Mouse (Mus musculus) olfactory bulb, adult 2 months (tissue): Measurements from ENCODE around the gene Pde4b. TPM values are rescaled to one million over a fixed set of nuclear protein-coding genes. Genes with fewer than 3 reads are reported as not detected.

ENCODE experiments used
- H3K27ac ChIP-seq: fragments of 200-500 bp; 2 replicates; pipeline ENCODE4 v1.5.1; 2012; ENCODE audit warnings: low read depth, low read length; ENCODE audit not compliant: insufficient read depth
- H3K4me1 ChIP-seq: fragments of 200-500 bp; 2 replicates; pipeline ENCODE4 v1.6.1; 2012; ENCODE audit warnings: low read length; ENCODE audit not compliant: control insufficient read depth, insufficient read depth
- H3K4me3 ChIP-seq: fragments of 200-500 bp; 2 replicates; pipeline ENCODE4 v1.5.1; 2012; ENCODE audit warnings: mild to moderate bottlenecking, low read depth, low read length, moderate library complexity; ENCODE audit not compliant: insufficient read depth
- CTCF ChIP-seq: fragments of 200-500 bp; IDR thresholded peaks from 2 replicates; pipeline ENCODE4 v1.5.1; 2012; ENCODE audit warnings: low read depth, mild to moderate bottlenecking, low read length, moderate library complexity; ENCODE audit not compliant: insufficient read depth
- POLR2A ChIP-seq: fragments of 200-500 bp; IDR thresholded peaks from 2 replicates; pipeline ENCODE4 v1.6.1; 2012; ENCODE audit warnings: mild to moderate bottlenecking, low read depth, low read length, moderate library complexity; ENCODE audit not compliant: insufficient read depth
- WGBS: fragments of 180-500 bp; shearing (Covaris S2); methylation state at CpG from one replicate; pipeline ENCODE4 v1.1.7; 2018; 5-methylcytosine and 5-hydroxymethylcytosine counted together
- polyA plus RNA-seq: library from polyadenylated mRNA; stranded (reverse); fragments of >200 nt; gene quantifications from 2 replicates; pipeline ENCODE4 v1.2.4, GENCODE M21; 2012; ENCODE audit warnings: low replicate concordance; ENCODE audit not compliant: missing spikeins, insufficient read depth, insufficient read length

The Pde4b gene
- polyA plus RNA-seq, 1 experiment = not detected

DNA sequence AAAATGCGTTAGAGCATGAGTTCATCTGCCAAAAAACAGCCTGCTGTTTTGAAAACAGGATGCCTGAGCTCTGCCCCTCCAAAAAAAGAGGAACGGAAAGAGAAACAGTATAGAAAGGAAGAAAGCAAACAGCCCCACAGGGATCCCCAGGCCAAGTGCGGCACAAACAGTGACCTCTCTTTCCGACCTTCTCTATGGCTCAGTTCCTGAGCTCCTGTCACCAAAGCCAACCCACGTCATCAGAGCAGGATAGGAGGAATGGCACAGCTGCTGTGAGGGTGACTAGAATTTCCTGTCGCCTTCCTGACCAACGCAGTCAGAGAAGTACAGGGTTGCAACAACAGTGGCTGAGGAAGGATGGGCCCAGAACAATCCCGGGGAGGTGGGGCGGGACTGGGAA, 486.9 kb downstream of the Pde4b start:
- peak overlapping the region; percentile 18; the same call in 1 of the 2 replicates for H3K27ac ChIP-seq
- H3K4me1 ChIP-seq = peaks cover 11% of the 10 kb centered on the region
- WGBS = 62% methylated on average over 9 of the region's 9 CpGs
- no peak overlapping the region for H3K4me3 ChIP-seq
- TF ChIP-seq CTCF = no peak
- TF ChIP-seq POLR2A = no peak

DNA sequence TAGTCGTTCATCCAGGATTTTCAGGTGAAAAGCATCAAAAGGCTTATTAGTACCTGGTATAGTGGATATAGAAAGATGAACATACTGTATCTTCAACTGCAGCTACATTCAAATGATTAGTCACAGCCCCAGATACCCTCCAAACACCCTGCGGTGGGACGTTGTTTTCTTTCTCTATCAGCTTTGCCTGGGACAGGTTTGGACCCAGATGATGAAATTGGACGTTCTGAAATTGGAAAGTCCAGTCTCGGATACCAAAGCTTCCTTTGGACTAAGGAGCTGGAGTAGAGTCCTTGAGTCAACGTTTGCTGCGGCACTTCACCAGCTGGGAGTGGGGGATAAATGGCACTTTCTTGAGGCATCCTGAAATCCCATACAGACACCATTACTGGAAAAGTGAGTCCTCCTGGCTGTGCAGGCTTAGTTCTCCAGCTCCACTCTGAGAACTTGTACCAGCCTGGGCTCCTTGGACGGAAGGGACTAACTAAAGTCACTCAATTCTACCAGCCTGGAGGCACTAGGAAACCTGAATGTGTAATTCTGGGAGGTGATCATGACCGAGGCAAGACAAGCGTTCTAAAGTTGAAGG, 487.4 kb downstream of the Pde4b start:
- Histone ChIP-seq H3K4me3 (no peak overlapping the region), H3K4me1 (peaks cover 11% of the 10 kb centered on the region), H3K27ac (no peak overlapping the region)
- WGBS = 85% methylated on average over 10 of the region's 10 CpGs
- TF ChIP-seq POLR2A = no peak
- TF ChIP-seq CTCF = no peak

DNA sequence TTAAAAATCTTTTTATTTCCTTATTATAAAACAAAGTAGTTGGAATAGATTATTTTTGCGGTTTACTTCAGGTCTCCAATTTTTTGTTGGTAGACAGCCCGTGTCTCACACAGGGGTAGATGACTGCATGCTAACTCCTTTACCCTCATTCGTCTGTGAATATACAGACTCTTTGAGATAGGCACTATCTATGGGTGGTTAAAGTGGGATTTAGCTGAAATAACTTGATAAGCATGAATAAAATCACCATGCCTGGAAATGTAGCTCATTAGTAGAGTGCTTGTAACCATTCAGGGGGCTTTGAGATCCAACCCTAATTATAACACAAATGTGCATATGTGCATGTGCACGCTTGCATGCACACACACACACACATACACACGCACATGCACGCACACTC, 488.8 kb downstream of the Pde4b start:
- 94% methylated on average over 6 of the region's 6 CpGs for WGBS
- no peak overlapping the region for H3K4me3 ChIP-seq
- no peak overlapping the region for H3K27ac ChIP-seq
- peaks cover 6% of the 10 kb centered on the region for H3K4me1 ChIP-seq
- TF ChIP-seq CTCF (no peak), POLR2A (no peak)

DNA sequence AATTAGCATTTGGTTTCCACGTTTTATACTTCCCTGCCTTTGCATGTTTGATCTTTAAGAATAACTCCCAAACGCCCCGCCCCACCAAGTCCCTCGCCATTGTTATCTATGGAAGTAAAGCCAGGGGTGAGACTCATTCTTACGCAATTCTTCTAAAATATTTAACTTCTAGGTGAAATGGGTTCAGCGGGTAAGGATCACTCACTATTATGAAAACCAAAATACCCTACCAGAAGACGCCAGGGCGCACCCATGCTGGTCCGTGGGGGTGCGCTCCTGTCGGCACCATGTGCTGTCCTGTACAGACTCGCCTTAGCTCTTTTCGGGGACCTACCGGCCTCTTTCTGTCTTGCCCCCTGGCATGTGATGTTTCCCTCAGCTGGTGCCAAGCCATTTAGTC, 490.3 kb downstream of the Pde4b start:
- Histone ChIP-seq H3K4me1 (peaks cover 6% of the 10 kb centered on the region), H3K4me3 (no peak overlapping the region), H3K27ac (no peak overlapping the region)
- 72% methylated on average over 14 of the region's 14 CpGs for WGBS
- no peak for TF ChIP-seq CTCF
- TF ChIP-seq POLR2A = no peak

DNA sequence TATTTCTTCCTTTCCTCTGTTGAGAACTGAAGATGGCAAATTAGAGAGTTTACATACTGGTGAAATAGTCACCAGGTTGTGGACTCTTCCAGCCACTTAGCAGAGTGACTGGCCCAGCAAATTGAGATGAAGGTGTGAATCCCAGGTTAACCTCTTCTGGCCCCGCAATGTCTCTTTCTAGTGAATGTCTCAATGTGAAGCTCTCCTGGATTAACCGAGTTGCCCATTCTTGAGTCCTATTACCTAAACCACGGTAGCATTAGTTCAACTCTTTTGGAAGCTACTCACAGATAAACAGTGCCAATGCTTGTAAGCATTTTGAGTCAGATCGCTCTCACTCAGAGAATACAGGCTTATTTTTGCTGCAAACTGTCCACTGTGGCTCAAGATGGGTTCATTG, 491.7 kb downstream of the Pde4b start:
- no peak for TF ChIP-seq POLR2A
- no peak for TF ChIP-seq CTCF
- Histone ChIP-seq H3K27ac (no peak overlapping the region), H3K4me1 (peaks cover 6% of the 10 kb centered on the region), H3K4me3 (no peak overlapping the region)
- WGBS = 79% methylated on average over 4 of the region's 4 CpGs

DNA sequence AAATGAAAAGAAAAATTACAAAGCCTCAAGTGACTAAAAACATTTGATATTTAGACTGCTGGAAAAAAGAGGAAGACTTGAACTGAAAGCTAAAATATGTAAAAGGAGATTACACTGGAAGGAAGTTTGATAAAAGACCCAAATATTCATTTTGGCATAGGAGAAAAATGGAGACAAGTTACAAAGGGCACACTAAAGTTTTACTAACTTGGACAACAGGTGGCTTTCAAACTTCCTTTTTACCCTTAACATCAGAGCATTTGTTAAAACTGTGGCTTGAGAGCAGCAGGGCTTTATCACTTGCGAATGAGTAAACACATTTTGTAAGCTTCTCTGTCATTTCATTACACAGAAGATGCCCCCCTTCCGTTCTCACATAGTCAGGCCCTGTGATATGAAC, 492.4 kb downstream of the Pde4b start:
- peaks cover 3% of the 10 kb centered on the region for H3K4me1 ChIP-seq
- 67% methylated on average over 2 of the region's 2 CpGs for WGBS
- no peak for TF ChIP-seq CTCF
- TF ChIP-seq POLR2A = no peak
- no peak overlapping the region for H3K27ac ChIP-seq
- H3K4me3 ChIP-seq = no peak overlapping the region

DNA sequence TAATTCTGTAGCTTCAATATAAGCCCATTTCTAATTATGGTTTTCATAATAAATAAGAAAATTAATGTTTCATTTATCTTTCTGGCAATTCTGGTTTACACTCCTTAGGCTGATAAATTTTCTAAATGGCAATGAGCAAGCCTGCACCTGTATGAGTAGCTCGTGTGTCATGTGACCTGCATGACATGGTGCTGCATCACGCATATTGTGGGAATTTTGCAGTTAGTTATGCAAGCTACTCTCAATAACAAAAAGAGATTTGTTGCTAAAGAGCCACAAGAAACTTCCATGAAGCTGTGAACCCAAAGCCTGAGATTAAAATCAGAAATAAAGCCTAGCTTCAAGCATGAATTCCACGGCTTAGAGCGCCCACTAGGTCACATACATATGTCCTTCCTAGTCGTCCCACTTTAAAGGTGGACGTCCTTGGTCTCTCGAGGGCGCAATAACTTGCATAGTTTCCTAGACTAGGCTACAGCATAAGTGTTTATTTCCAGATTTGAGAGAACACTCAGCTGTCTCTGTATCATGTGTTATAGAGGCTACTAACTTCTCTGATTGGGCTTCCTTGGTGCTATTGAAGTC, 494.9 kb downstream of the Pde4b start:
- no peaks in the 10 kb centered on the region for H3K4me1 ChIP-seq
- no peak for TF ChIP-seq POLR2A
- no peak for TF ChIP-seq CTCF
- no peak overlapping the region for H3K4me3 ChIP-seq
- no peak overlapping the region for H3K27ac ChIP-seq
- WGBS = 90% methylated on average over 8 of the region's 8 CpGs

DNA sequence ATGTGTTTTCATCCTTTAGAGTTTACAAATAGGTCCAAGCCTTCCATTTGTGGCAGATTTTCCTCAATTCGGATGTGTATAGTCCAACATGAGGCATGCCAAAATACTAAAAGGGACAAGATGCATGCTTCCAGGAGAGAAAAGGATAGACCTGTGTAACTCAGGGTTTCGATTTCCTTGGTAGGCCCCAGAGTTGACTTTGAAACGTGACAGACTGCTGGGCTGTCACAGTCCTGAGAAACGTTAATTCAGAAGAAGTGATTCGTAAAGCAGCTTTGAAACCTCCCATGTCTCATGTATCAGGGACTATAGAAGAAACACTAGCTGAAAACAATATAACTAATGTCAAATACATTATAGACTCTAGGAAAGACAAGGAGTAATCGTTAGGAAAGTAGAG, 495.6 kb downstream of the Pde4b start:
- no peak for TF ChIP-seq CTCF
- Histone ChIP-seq H3K4me3 (no peak overlapping the region), H3K4me1 (no peaks in the 10 kb centered on the region), H3K27ac (no peak overlapping the region)
- WGBS = 81% methylated on average over 6 of the region's 6 CpGs

DNA sequence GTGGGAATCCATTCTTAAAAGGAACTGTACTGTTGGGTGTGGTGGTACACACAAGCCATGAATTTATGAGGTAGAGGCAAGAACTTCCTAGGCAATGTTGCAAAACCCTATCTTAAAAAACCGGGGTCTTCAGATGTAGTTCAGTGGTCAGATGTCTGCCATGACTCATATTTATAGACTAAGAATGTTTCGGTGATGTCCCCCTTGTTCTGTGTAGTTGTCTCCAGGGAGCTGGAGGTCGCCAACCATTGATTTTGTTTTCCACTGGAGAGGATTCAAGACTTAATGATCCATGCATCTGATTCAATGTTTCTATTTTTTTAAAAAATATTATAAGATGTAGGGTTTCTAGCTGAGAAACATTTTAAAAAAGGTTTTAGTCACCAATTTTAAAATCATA, 496.1 kb downstream of the Pde4b start:
- no peak for TF ChIP-seq POLR2A
- no peak overlapping the region for H3K4me3 ChIP-seq
- peaks cover under 1% of the 10 kb centered on the region; the same call in 1 of the 2 replicates for H3K4me1 ChIP-seq
- no peak overlapping the region for H3K27ac ChIP-seq
- 83% methylated on average over 3 of the region's 3 CpGs for WGBS
